Mouse (Mus musculus) neural tube, embryonic 11.5 days (tissue): ENCODE measurements around the gene Gna13. TPM values are rescaled to one million over a fixed set of nuclear protein-coding genes. Genes with fewer than 3 reads are reported as not detected.

ENCODE experiments used
- ATAC-seq: fragments of 200-750 bp; cut with Nextera tagmentation; 2 replicates; pipeline ENCODE4 v1.8.0; 2017; ENCODE audit warnings: moderate number of reproducible peaks, mild to moderate bottlenecking, moderate TSS enrichment, moderate library complexity; ENCODE audit not compliant: insufficient read depth, low FRiP score, low TSS enrichment
- DNase-seq: peaks from one replicate; pipeline ENCODE4 v3.0.0-alpha.2; 2015; ENCODE audit warnings: low spot score
- H3K27ac ChIP-seq: fragments of 300-500 bp; sonication (generic); 2 replicates; pipeline ENCODE4 v1.5.1; 2014; ENCODE audit warnings: low read depth, mild to moderate bottlenecking, low read length
- H3K27me3 ChIP-seq: fragments of 300-500 bp; sonication (generic); 2 replicates; pipeline ENCODE4 v1.6.1; 2014; ENCODE audit warnings: mild to moderate bottlenecking, low read length, mixed read lengths; ENCODE audit not compliant: control insufficient read depth, insufficient read depth
- H3K36me3 ChIP-seq: fragments of 300-500 bp; sonication (generic); 2 replicates; pipeline ENCODE4 v1.6.1; 2014; ENCODE audit warnings: mild to moderate bottlenecking, low read length, moderate library complexity, mixed read lengths; ENCODE audit not compliant: control insufficient read depth, insufficient read depth
- H3K4me1 ChIP-seq: fragments of 300-500 bp; sonication (generic); 2 replicates; pipeline ENCODE4 v1.6.1; 2014; ENCODE audit warnings: low read length, mixed read lengths; ENCODE audit not compliant: control insufficient read depth, insufficient read depth
- H3K4me2 ChIP-seq: fragments of 300-500 bp; sonication (generic); 2 replicates; pipeline ENCODE4 v1.6.1; 2014; ENCODE audit warnings: low read depth, mild to moderate bottlenecking, moderate library complexity
- H3K4me3 ChIP-seq: fragments of 300-500 bp; sonication (generic); 2 replicates; pipeline ENCODE4 v1.5.1; 2014; ENCODE audit warnings: low read depth, low read length
- H3K9ac ChIP-seq: fragments of 300-500 bp; sonication (generic); 2 replicates; pipeline ENCODE4 v1.6.1; 2014; ENCODE audit warnings: mild to moderate bottlenecking, low read length
- H3K9me3 ChIP-seq: fragments of 300-500 bp; sonication (generic); 2 replicates; pipeline ENCODE4 v1.6.1; 2016; ENCODE audit warnings: low read length; ENCODE audit not compliant: control insufficient read depth
- WGBS: fragments of 180-500 bp; shearing (Covaris S2); extraction: QIAGEN DNeasy Blood & Tissue Kit; methylation state at CpG from one replicate; pipeline ENCODE4 v1.1.7; 2014; 5-methylcytosine and 5-hydroxymethylcytosine counted together
- polyA plus RNA-seq: library from polyadenylated mRNA; unstranded; fragments of >200 nt; fragmentation: Nextera tagmentation; extraction: Ambion mirVana; gene quantifications from 2 replicates; pipeline ENCODE4 v1.2.1, GENCODE M21; 2014

The Gna13 gene
- polyA plus RNA-seq, 1 experiment from 2014 or later, result 19.9 TPM

DNA sequence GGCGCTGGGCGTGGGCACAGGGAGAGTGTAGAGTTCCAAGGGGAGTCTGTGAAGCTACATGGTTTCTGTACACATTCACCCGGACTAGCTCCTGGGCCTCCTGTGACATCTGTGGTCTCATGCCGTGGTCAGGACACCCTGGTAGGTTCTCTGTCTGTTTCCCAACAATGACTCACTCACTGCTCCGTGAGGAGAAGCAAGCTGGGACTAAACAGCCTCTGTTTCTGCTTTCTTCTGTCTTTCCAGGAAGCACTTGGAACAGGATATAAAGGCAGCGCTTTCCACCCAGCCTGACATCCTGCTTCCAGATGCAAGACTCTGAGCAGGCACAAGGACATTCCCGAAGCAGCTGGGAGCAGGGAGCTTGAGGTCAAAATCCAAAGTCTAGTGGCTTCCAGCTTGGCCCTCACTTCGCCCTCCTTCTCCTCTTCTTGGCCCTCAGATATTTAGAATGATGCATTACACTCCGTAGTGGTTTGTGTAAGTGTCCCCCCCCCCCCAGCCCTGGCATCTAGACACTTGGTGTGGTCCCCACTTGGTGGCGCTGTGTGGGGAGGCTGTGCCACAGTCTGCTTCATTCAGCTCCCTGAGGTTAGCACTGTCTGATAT is 18.5 kb upstream of the Gna13 start:
- no peaks in the 10 kb centered on the region for H3K9me3 ChIP-seq
- H3K9ac ChIP-seq, result no peak overlapping the region
- no peak overlapping the region for H3K27ac ChIP-seq
- no peak overlapping the region for H3K4me3 ChIP-seq
- WGBS, result 28% methylated on average over 10 of the region's 10 CpGs
- no peaks in the 10 kb centered on the region for H3K36me3 ChIP-seq
- no peak overlapping the region for H3K4me2 ChIP-seq
- ATAC-seq (no peak), DNase-seq (no peak)
- no peaks in the 10 kb centered on the region for H3K27me3 ChIP-seq
- H3K4me1 ChIP-seq, result no peaks in the 10 kb centered on the region

DNA sequence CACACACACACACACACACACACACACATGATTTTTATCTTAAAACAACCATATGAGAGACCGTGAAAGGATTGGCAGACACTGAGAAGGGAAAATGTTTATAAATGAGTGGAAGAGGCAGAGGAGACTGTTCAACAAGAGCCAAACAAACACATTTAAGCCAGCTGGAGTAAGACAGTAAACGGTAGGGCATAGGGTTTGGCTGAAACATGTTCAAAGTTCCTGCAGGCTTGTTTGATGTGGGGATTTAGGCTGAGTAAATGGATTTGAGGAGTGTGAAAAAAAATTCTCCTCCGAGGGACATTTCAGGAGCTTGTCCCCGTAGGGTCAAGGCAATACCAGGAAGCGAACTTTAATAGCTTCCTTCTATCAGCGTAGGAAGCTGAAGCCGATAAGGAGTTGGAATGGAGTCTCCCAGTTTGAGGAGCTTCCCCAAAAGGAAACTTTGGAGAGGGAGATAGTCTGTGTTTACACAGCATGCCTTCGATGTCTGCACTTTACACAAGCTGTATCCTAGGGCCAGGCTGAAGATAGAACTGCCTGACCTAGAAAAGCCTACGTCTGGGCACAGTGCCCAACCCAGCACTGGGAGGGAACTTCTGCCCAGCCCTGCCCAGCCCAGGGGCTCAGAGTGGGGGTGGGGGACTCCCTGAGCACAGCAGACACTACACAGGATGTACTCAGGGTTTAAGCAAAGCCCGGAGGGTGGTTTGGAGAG is 15.2 kb upstream of the Gna13 start:
- no peak for ATAC-seq
- 78% methylated on average over 10 of the region's 10 CpGs for WGBS

DNA sequence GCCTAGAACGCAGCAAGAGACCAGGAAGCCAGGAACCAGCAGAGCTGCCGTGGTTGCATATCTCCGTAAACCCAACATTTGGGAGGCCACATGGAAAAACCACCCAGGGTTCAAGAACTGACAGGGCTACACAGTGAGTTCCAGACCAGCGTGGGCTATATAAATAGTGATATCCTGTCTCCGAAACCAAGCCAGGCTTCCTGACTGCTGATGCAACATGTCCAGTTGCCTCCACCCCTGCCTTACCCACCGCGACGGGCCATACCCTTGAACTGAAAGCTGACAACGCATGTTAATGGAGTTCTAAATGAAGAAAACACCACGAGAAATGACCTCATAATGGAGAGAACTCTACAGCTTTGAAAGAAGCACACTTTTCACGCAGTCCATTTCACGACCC is 14.2 kb upstream of the Gna13 start:
- H3K27ac ChIP-seq, result no peak overlapping the region
- no peaks in the 10 kb centered on the region for H3K4me1 ChIP-seq
- no peaks in the 10 kb centered on the region for H3K27me3 ChIP-seq
- no peaks in the 10 kb centered on the region for H3K9me3 ChIP-seq
- WGBS, result 72% methylated on average over 12 of the region's 12 CpGs
- ATAC-seq (no peak), DNase-seq (no peak)
- H3K4me2 ChIP-seq, result no peak overlapping the region
- no peaks in the 10 kb centered on the region for H3K36me3 ChIP-seq
- H3K9ac ChIP-seq, result no peak overlapping the region
- no peak overlapping the region for H3K4me3 ChIP-seq

More for the DNA sequence above, 15.2 kb upstream of the Gna13 start:
- no peak overlapping the region for H3K27ac ChIP-seq
- H3K36me3 ChIP-seq, result no peaks in the 10 kb centered on the region
- no peak overlapping the region for H3K4me2 ChIP-seq
- no peaks in the 10 kb centered on the region for H3K4me1 ChIP-seq
- H3K9ac ChIP-seq, result no peak overlapping the region
- H3K4me3 ChIP-seq, result no peak overlapping the region
- no peaks in the 10 kb centered on the region for H3K27me3 ChIP-seq
- DNase-seq, result no peak
- no peaks in the 10 kb centered on the region for H3K9me3 ChIP-seq

DNA sequence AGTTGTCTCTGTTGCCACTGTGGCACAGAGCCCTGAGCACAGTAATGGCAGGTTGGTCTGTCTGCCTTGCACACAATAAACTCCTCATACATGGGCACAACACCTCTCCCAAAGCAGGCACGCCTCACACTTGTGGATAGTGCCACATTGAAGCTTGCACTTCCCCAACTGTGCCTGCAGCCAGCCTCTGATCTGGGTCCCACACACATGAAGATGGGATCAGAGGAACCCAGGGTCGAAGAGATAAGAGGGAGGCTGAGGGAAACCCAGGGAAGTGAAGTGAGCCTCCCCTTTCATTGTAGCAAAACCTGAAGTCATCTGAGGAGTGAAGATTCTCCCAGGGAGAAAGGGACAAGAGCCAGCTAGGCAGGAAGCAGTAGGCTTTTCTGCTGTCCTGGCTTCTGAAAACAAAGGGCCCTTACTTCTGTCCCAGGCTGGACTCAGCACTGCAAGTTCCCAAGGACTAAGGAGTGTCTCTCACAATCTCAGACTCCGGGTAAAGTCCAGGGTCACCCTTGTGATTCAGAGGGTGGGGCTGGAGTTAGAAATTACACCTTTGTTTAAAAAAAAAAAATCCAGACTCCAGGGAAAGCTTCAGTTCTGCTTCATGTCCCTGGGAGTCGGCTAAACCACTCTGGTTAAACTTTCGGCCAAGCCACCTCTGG is 12.8 kb upstream of the Gna13 start:
- Histone ChIP-seq H3K4me3 (no peak overlapping the region), H3K4me2 (no peak overlapping the region), H3K9me3 (no peaks in the 10 kb centered on the region), H3K4me1 (no peaks in the 10 kb centered on the region), H3K36me3 (no peaks in the 10 kb centered on the region), H3K27ac (no peak overlapping the region), H3K9ac (no peak overlapping the region), H3K27me3 (no peaks in the 10 kb centered on the region)
- DNase-seq (no peak), ATAC-seq (no peak)
- 81% methylated on average over 5 of the region's 5 CpGs for WGBS

DNA sequence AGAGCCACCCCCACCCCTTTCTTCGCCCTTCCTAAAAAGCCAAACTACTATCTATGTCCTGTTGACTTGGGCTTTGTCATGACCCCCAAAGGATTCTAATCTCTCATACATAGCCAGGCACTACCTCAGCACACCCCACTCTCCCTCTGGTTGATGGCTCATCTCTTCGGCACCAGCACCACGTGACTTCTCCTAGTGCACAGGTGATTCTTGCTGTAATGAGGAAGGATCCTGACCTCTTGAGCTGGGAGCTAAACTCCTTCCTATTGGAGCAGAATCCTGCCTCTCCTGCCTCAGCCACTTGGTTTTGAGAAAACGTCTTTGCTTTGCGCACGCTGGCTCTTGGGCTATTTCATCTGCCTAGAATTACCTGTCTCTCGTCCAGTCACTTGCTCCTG is 12.3 kb upstream of the Gna13 start:
- ATAC-seq (no peak), DNase-seq (no peak)
- Histone ChIP-seq H3K27me3 (no peaks in the 10 kb centered on the region), H3K36me3 (no peaks in the 10 kb centered on the region), H3K4me1 (no peaks in the 10 kb centered on the region), H3K9me3 (no peaks in the 10 kb centered on the region), H3K4me3 (no peak overlapping the region), H3K9ac (no peak overlapping the region), H3K4me2 (no peak overlapping the region), H3K27ac (no peak overlapping the region)
- WGBS, result 83% methylated on average over 7 of the region's 7 CpGs

DNA sequence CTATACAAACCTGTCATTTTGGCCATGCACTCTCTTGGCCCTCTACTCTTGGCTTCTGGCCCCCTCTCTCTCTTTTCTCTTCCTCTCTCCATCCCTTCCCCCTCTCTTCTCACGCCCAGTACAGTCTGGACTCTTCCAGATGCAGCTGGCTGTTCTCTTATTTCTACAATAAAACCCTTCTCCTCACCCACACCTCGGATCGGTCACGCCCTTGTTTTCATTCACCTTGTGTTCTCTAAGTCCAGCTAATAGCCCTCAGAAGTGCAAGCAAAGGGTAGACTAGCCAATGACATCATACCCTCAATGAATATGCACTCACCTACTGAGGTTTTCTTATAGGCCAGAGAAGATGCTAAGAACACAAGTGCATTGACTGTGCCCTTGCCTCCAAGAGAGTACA is 11.1 kb upstream of the Gna13 start:
- Histone ChIP-seq H3K27ac (no peak overlapping the region), H3K36me3 (no peaks in the 10 kb centered on the region), H3K4me3 (no peak overlapping the region), H3K27me3 (no peaks in the 10 kb centered on the region), H3K4me2 (no peak overlapping the region), H3K4me1 (no peaks in the 10 kb centered on the region), H3K9me3 (no peaks in the 10 kb centered on the region), H3K9ac (no peak overlapping the region)
- ATAC-seq (no peak), DNase-seq (no peak)
- 78% methylated on average over 3 of the region's 4 CpGs for WGBS

DNA sequence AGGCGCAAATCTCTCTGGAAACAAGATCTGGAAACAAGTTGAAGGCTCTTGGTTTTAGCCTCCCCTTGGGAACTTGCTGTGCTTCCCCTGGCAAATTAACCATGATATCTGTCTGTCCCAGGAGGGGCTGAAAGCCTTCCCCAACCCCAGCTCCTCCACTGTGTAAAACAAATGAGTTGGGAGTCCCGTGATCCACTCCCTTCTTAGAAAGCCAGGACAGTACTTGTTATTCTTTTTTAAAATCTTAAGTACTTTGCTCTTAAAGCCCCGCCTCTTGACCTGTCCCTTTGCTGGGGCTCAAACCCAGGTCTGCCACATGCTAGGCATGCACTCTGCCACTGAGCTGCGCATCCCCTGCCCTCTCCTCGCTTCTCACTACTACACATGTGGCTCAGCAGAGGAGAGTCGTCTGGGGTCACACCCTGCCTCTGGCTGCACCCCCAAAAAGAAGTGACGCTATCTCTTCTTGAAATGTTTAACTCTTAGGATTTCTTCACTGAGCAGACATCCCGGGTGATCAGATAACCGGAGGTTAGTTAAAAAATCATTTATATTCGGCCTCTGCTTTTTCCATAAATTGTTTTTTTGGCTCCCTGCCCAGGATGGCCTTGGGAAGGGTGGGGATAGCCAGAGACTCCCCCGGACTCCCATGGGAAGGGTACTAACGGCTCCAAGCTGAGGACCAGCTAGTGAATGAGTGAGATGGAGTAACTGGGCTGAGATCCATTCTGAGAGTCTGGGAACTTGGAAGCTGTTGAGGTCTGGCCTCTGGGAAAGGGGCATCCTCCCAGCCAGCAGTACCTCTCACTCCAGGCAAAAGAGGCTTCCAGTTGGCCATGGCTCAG is 9.0 kb upstream of the Gna13 start:
- no peaks in the 10 kb centered on the region for H3K27me3 ChIP-seq
- 74% methylated on average over 12 of the region's 12 CpGs for WGBS
- no peaks in the 10 kb centered on the region for H3K9me3 ChIP-seq
- no peak for ATAC-seq
- H3K36me3 ChIP-seq, result no peaks in the 10 kb centered on the region
- H3K4me3 ChIP-seq, result no peak overlapping the region
- no peak overlapping the region for H3K9ac ChIP-seq
- DNase-seq, result no peak
- H3K4me1 ChIP-seq, result no peaks in the 10 kb centered on the region
- no peak overlapping the region for H3K4me2 ChIP-seq
- no peak overlapping the region for H3K27ac ChIP-seq

DNA sequence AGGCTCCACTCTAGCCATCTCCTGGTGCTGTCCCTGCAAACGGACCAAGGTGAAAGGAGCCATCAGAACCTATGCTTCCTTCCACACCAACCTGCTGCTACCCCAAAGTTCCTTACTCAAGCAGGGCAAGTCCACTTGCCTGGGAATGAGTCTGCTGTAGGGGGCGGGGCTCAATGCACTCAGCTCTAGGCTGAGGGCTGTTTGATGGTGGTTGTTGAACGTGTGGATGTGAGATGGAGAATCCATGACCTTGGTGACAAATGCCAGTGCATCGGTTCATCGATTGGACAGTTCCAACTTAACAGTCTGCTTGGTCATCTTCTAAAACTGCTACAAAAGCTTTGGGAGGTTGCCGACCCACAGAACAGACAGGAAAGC is 8.4 kb upstream of the Gna13 start:
- DNase-seq (no peak), ATAC-seq (no peak)
- no peak overlapping the region for H3K9ac ChIP-seq
- H3K27me3 ChIP-seq, result no peaks in the 10 kb centered on the region
- H3K4me3 ChIP-seq, result no peak overlapping the region
- no peaks in the 10 kb centered on the region for H3K36me3 ChIP-seq
- no peak overlapping the region for H3K27ac ChIP-seq
- H3K4me1 ChIP-seq, result no peaks in the 10 kb centered on the region
- 80% methylated on average over 6 of the region's 6 CpGs for WGBS
- H3K9me3 ChIP-seq, result no peaks in the 10 kb centered on the region
- H3K4me2 ChIP-seq, result no peak overlapping the region
